Mouse (Mus musculus): ENCODE data around the gene Btbd2. TPM values are rescaled to one million over a fixed set of nuclear protein-coding genes. Genes with fewer than 3 reads are reported as not detected.

The Btbd2 gene
- polyA plus RNA-seq, 1 experiment from 2014 or later = 9.2 TPM

- no peak for ATAC-seq
- H3K9me3 ChIP-seq (ENCODE audit: control insufficient read depth, low read length) = no peaks in the 10 kb centered on the region
- H3K9ac ChIP-seq (ENCODE audit: low read depth, low read length) = peak overlapping the region; percentile 45; the same call in 1 of the 2 replicates
- no peak overlapping the region for H3K27ac ChIP-seq (ENCODE audit: low read length)
- no peak overlapping the region; the same call in 1 of the 2 replicates for H3K4me2 ChIP-seq (ENCODE audit: low read depth, low read length)
- no peaks in the 10 kb centered on the region for H3K36me3 ChIP-seq (ENCODE audit: control insufficient read depth, insufficient read depth, low read length)
- H3K4me1 ChIP-seq (ENCODE audit: control insufficient read depth, insufficient read depth, low read length) = peaks cover 34% of the 10 kb centered on the region
- no peak overlapping the region for H3K4me3 ChIP-seq (ENCODE audit: low read length)
- WGBS = 75% methylated on average over 7 of the region's 7 CpGs
- H3K27me3 ChIP-seq (replicated peaks; ENCODE audit: control insufficient read depth, insufficient read depth, low read length) = no peaks in the 10 kb centered on the region
These were observed 43.2 kb upstream of the Btbd2 start for GRCm38 (mm10) chr10:80700038-80700504.

GRCm38 (mm10) chr10:80698605-80699004 is 41.7 kb upstream of the Btbd2 start:
- 93% methylated on average over 9 of the region's 9 CpGs for WGBS
- no peaks in the 10 kb centered on the region for H3K9me3 ChIP-seq (ENCODE audit: control insufficient read depth, low read length)
- H3K4me3 ChIP-seq (ENCODE audit: low read length) = no peak overlapping the region
- no peak overlapping the region for H3K27ac ChIP-seq (ENCODE audit: low read length)
- no peaks in the 10 kb centered on the region for H3K27me3 ChIP-seq (replicated peaks; ENCODE audit: control insufficient read depth, insufficient read depth, low read length)
- 0 out of 2 replicates have a peak overlapping the region, but pooled peaks have one; percentile 1 for H3K9ac ChIP-seq (ENCODE audit: low read depth, low read length)
- no peaks in the 10 kb centered on the region for H3K36me3 ChIP-seq (ENCODE audit: control insufficient read depth, insufficient read depth, low read length)
- H3K4me2 ChIP-seq (ENCODE audit: low read depth, low read length) = no peak overlapping the region
- no peak for ATAC-seq
- peaks cover 34% of the 10 kb centered on the region for H3K4me1 ChIP-seq (ENCODE audit: control insufficient read depth, insufficient read depth, low read length)

GRCm38 (mm10) chr10:80697812-80698211 is 40.9 kb upstream of the Btbd2 start:
- H3K4me3 ChIP-seq (ENCODE audit: low read length) = no peak overlapping the region
- H3K27me3 ChIP-seq (replicated peaks; ENCODE audit: control insufficient read depth, insufficient read depth, low read length) = no peaks in the 10 kb centered on the region
- H3K27ac ChIP-seq (ENCODE audit: low read length) = no peak overlapping the region
- no peak for ATAC-seq
- H3K9ac ChIP-seq (ENCODE audit: low read depth, low read length) = 0 out of 2 replicates have a peak overlapping the region, but pooled peaks have one; percentile 1
- 87% methylated on average over 9 of the region's 9 CpGs for WGBS
- H3K9me3 ChIP-seq (ENCODE audit: control insufficient read depth, low read length) = no peaks in the 10 kb centered on the region
- no peak overlapping the region for H3K4me2 ChIP-seq (ENCODE audit: low read depth, low read length)
- H3K36me3 ChIP-seq (ENCODE audit: control insufficient read depth, insufficient read depth, low read length) = no peaks in the 10 kb centered on the region
- H3K4me1 ChIP-seq (ENCODE audit: control insufficient read depth, insufficient read depth, low read length) = peaks cover 26% of the 10 kb centered on the region

GRCm38 (mm10) chr10:80697393-80697787 is 40.5 kb upstream of the Btbd2 start:
- WGBS = 89% methylated on average over 8 of the region's 8 CpGs

GRCm38 (mm10) chr10:80696502-80697392 is 39.9 kb upstream of the Btbd2 start:
- WGBS = 61% methylated on average over 11 of the region's 12 CpGs
- Histone ChIP-seq H3K4me3 (ENCODE audit: low read length) (no peak overlapping the region), H3K9ac (ENCODE audit: low read depth, low read length) (peak overlapping the region; percentile 35; the same call in 1 of the 2 replicates)

More at GRCm38 (mm10) chr10:80697393-80697787, 40.5 kb upstream of the Btbd2 start:
- H3K4me2 ChIP-seq (ENCODE audit: low read depth, low read length) = no peak overlapping the region
- no peaks in the 10 kb centered on the region for H3K36me3 ChIP-seq (ENCODE audit: control insufficient read depth, insufficient read depth, low read length)
- no peaks in the 10 kb centered on the region for H3K9me3 ChIP-seq (ENCODE audit: control insufficient read depth, low read length)
- H3K4me1 ChIP-seq (ENCODE audit: control insufficient read depth, insufficient read depth, low read length) = peaks cover 24% of the 10 kb centered on the region
- H3K4me3 ChIP-seq (ENCODE audit: low read length) = no peak overlapping the region
- ATAC-seq = no peak
- no peak overlapping the region for H3K27ac ChIP-seq (ENCODE audit: low read length)
- H3K9ac ChIP-seq (ENCODE audit: low read depth, low read length) = no peak overlapping the region
- no peaks in the 10 kb centered on the region for H3K27me3 ChIP-seq (replicated peaks; ENCODE audit: control insufficient read depth, insufficient read depth, low read length)

GRCm38 (mm10) chr10:80695801-80696501 is 39.1 kb upstream of the Btbd2 start:
- Histone ChIP-seq H3K27me3 (replicated peaks; ENCODE audit: control insufficient read depth, insufficient read depth, low read length) (no peaks in the 10 kb centered on the region), H3K4me2 (ENCODE audit: low read depth, low read length) (no peak overlapping the region), H3K27ac (ENCODE audit: low read length) (peak overlapping the region; percentile 17), H3K4me1 (ENCODE audit: control insufficient read depth, insufficient read depth, low read length) (peaks cover 19% of the 10 kb centered on the region), H3K36me3 (ENCODE audit: control insufficient read depth, insufficient read depth, low read length) (no peaks in the 10 kb centered on the region), H3K4me3 (ENCODE audit: low read length) (no peak overlapping the region), H3K9me3 (ENCODE audit: control insufficient read depth, low read length) (no peaks in the 10 kb centered on the region), H3K9ac (ENCODE audit: low read depth, low read length) (0 out of 2 replicates have a peak overlapping the region, but pooled peaks have one; percentile 21)
- WGBS = 58% methylated on average over 10 of the region's 10 CpGs
- no peak for ATAC-seq

More at GRCm38 (mm10) chr10:80696502-80697392, 39.9 kb upstream of the Btbd2 start:
- peaks cover 24% of the 10 kb centered on the region for H3K4me1 ChIP-seq (ENCODE audit: control insufficient read depth, insufficient read depth, low read length)
- H3K9me3 ChIP-seq (ENCODE audit: control insufficient read depth, low read length) = no peaks in the 10 kb centered on the region
- H3K27me3 ChIP-seq (replicated peaks; ENCODE audit: control insufficient read depth, insufficient read depth, low read length) = no peaks in the 10 kb centered on the region
- H3K4me2 ChIP-seq (ENCODE audit: low read depth, low read length) = no peak overlapping the region
- H3K36me3 ChIP-seq (ENCODE audit: control insufficient read depth, insufficient read depth, low read length) = no peaks in the 10 kb centered on the region
- peak overlapping the region; percentile 17 for H3K27ac ChIP-seq (ENCODE audit: low read length)
- ATAC-seq = no peak

GRCm38 (mm10) chr10:80695186-80695585 is 38.3 kb upstream of the Btbd2 start:
- peak; percentile 24; the same call in 1 of the 2 replicates for ATAC-seq
- Histone ChIP-seq H3K27me3 (replicated peaks; ENCODE audit: control insufficient read depth, insufficient read depth, low read length) (no peaks in the 10 kb centered on the region), H3K4me3 (ENCODE audit: low read length) (no peak overlapping the region), H3K4me1 (ENCODE audit: control insufficient read depth, insufficient read depth, low read length) (peaks cover 13% of the 10 kb centered on the region; the same call in 1 of the 2 replicates), H3K9me3 (ENCODE audit: control insufficient read depth, low read length) (no peaks in the 10 kb centered on the region), H3K4me2 (ENCODE audit: low read depth, low read length) (no peak overlapping the region), H3K36me3 (ENCODE audit: control insufficient read depth, insufficient read depth, low read length) (no peaks in the 10 kb centered on the region), H3K27ac (ENCODE audit: low read length) (peak overlapping the region; percentile 21; the same call in 1 of the 2 replicates), H3K9ac (ENCODE audit: low read depth, low read length) (no peak overlapping the region)
- WGBS = 67% methylated on average over 2 of the region's 2 CpGs

- no peak overlapping the region for H3K4me3 ChIP-seq (ENCODE audit: low read length)
- H3K9me3 ChIP-seq (ENCODE audit: control insufficient read depth, low read length) = no peaks in the 10 kb centered on the region
- no peak for ATAC-seq
- peaks cover 8% of the 10 kb centered on the region; the same call in 1 of the 2 replicates for H3K4me1 ChIP-seq (ENCODE audit: control insufficient read depth, insufficient read depth, low read length)
- 91% methylated on average over 13 of the region's 13 CpGs for WGBS
- no peak overlapping the region for H3K27ac ChIP-seq (ENCODE audit: low read length)
- 0 out of 2 replicates have a peak, but pooled peaks cover 2% of the 10 kb centered on the region for H3K36me3 ChIP-seq (ENCODE audit: control insufficient read depth, insufficient read depth, low read length)
- no peaks in the 10 kb centered on the region for H3K27me3 ChIP-seq (replicated peaks; ENCODE audit: control insufficient read depth, insufficient read depth, low read length)
- H3K9ac ChIP-seq (ENCODE audit: low read depth, low read length) = no peak overlapping the region
- no peak overlapping the region for H3K4me2 ChIP-seq (ENCODE audit: low read depth, low read length)
These were observed 37.5 kb upstream of the Btbd2 start for GRCm38 (mm10) chr10:80694159-80694938.
